Mouse (Mus musculus) heart, adult 2 months (tissue): ENCODE data around the gene Ddx23.

Experiments
- CTCF ChIP-seq: fragments of 200-600 bp; IDR thresholded peaks from 2 replicates; pipeline ENCODE4 v1.8.1; 2022; ENCODE audit warnings: antibody characterized with exemption, mild to moderate bottlenecking, moderate library complexity
- EP300 ChIP-seq: fragments of 200-500 bp; IDR thresholded peaks from 2 replicates; pipeline ENCODE4 v1.6.1; 2011; ENCODE audit warnings: low read depth, low read length, control low read depth; ENCODE audit not compliant: insufficient read depth
- POLR2A ChIP-seq: fragments of 200-500 bp; IDR thresholded peaks from 2 replicates; pipeline ENCODE4 v1.6.1; 2011; ENCODE audit warnings: mild to moderate bottlenecking, low read depth, low read length, control low read depth; ENCODE audit not compliant: insufficient read depth

DNA sequence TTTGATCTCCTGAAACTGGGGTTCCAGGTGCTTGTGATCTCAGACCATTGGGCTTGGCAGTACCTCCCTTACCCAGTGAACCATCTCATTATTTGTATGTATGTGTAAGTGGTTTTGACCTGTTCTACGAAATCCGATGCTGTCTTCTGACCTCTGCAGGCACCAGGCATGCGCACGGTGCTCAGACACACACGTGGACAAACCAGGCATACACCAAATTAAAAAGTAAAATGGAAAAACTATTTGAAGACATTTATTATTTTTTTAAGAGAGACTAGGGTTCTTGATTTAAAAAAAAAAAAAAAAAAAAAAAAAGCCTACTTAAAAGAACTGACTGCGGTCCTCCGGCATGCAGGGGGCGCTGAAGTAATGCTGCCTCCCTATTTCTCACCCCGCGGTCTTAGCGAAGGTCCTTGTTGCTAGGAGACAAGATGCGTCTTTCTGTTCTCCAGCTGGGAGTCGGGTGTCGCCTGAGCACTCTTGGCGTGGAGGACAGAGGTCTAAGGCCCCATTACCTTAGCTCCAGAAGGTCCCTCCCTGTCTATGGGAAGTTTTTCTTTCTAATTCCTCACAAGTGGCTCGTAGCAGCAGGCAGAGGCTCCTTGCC, 45.2 kb upstream of the Ddx23 start, which contains the start of gene Ccdc65:
- TF ChIP-seq CTCF = peak; percentile 79
- TF ChIP-seq POLR2A = no peak
- TF ChIP-seq EP300 = no peak
